Mouse (Mus musculus) G1E (cell line): ENCODE data around the gene Ginm1. TPM values are rescaled to one million over a fixed set of nuclear protein-coding genes. Genes with fewer than 3 reads are reported as not detected.
"Not testable (repeated sequence)": the region's sequence is repeated elsewhere in the genome, so short reads cannot be mapped to it uniquely, and the experiment has no call there.

Source experiments
- ATAC-seq: 2 replicates; pipeline ENCODE4 v1.8.0; 2016; ENCODE audit warnings: mild to moderate bottlenecking; ENCODE audit not compliant: insufficient number of reproducible peaks, poor library complexity, low FRiP score, severe bottlenecking; ENCODE audit errors: extremely low read depth
- DNase-seq: peaks from one replicate; pipeline ENCODE4 v3.0.0; 2012; ENCODE audit warnings: low spot score
- H3K27me3 ChIP-seq: 2 replicates; pipeline ENCODE4 v1.6.1; 2012; ENCODE audit warnings: mild to moderate bottlenecking, low read length, inconsistent platforms; ENCODE audit not compliant: insufficient read depth
- H3K36me3 ChIP-seq: replicated peaks from 2 replicates; pipeline ENCODE3; 2012; ENCODE audit warnings: mild to moderate bottlenecking, inconsistent platforms
- H3K4me1 ChIP-seq: 2 replicates; pipeline ENCODE4 v1.6.1; 2012; ENCODE audit warnings: low read depth, low read length, inconsistent platforms, mixed read lengths; ENCODE audit not compliant: insufficient read depth
- H3K4me3 ChIP-seq: 2 replicates; pipeline ENCODE4 v1.5.1; 2012; ENCODE audit warnings: low read depth, mild to moderate bottlenecking, inconsistent platforms, low read length, moderate library complexity, mixed read lengths
- H3K9me3 ChIP-seq: replicated peaks from 2 replicates; pipeline ENCODE4 v1.6.1; 2012; ENCODE audit warnings: inconsistent platforms
- CTCF ChIP-seq: IDR thresholded peaks from 2 replicates; pipeline ENCODE4 v1.5.1; 2012; ENCODE audit warnings: low read depth, low read length, inconsistent platforms, mixed read lengths
- GATA1 ChIP-seq: IDR thresholded peaks from 2 replicates; pipeline ENCODE4 v1.6.1; 2012; ENCODE audit warnings: borderline replicate concordance, low read length, inconsistent platforms, mixed read lengths
- GATA2 ChIP-seq: IDR thresholded peaks from 2 replicates; pipeline ENCODE4 v1.6.1; 2012; ENCODE audit warnings: low read depth, low read length, inconsistent platforms, borderline replicate concordance
- POLR2AphosphoS5 ChIP-seq: IDR thresholded peaks from 2 replicates; pipeline ENCODE4 v1.6.1; 2012; ENCODE audit warnings: low read depth, low read length, inconsistent platforms; ENCODE audit not compliant: insufficient replicate concordance
- TAL1 ChIP-seq: conservative IDR thresholded peaks from 2 replicates; pipeline ENCODE4 v1.6.1; 2012; ENCODE audit warnings: low read depth, low read length, inconsistent platforms, mixed read lengths
- polyA plus RNA-seq: library from polyadenylated mRNA; stranded (reverse); fragments of >175 nt; gene quantifications from 2 replicates; pipeline ENCODE4 v1.2.3, GENCODE M21; 2012
- total RNA-seq, 2 experiments: library from RNA; stranded (forward) in 1 of 2; stranded (reverse) in 1 of 2; fragments of 200-1000 nt in 1 of 2; fragments of >200 nt in 1 of 2; fragmentation: Nextera tagmentation in 1 of 2; gene quantifications; 2 replicates each; pipeline ENCODE4 v1.2.3; 2014 to 2017

Gene Ginm1
- total and polyA plus RNA-seq, 3 experiments = 6.6 to 30.5 (median 26.6) TPM

- peaks cover 92% of the 10 kb centered on the region for H3K36me3 ChIP-seq
Measured at GRCm38 (mm10) chr10:7772346-7772745, 20.3 kb downstream of the Ginm1 start.

DNA sequence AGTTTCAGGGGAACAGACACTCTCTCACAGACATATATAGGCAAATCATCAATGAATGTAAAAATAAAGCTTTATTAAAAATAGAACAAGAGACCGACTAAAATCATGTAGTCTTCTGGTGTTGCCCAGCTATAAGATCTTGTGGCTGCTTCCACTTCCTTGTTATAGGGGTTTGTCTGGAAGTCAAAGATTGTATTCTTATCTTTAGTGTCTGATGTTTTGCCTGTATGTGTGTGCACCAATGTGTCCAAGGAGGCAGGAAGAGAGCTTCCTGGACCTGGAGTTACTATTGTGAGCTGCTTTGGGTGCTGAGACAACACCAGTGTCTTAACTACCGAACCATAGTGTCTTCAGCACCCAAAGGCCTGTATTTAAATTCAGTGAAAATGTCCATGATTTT, 35.1 kb downstream of the Ginm1 start:
- peaks cover 85% of the 10 kb centered on the region for H3K36me3 ChIP-seq
- peak; percentile 15 for DNase-seq
- peaks cover 13% of the 10 kb centered on the region for H3K4me1 ChIP-seq
- no peaks in the 10 kb centered on the region for H3K27me3 ChIP-seq
- no peak overlapping the region for H3K4me3 ChIP-seq
- TF ChIP-seq GATA1 (no peak), CTCF (no peak), TAL1 (peak; percentile 37; the same call in 1 of the 2 replicates), GATA2 (no peak), POLR2AphosphoS5 (no peak)
- H3K9me3 ChIP-seq = no peaks in the 10 kb centered on the region
- ATAC-seq = peak; percentile 63

More at GRCm38 (mm10) chr10:7772346-7772745, 20.3 kb downstream of the Ginm1 start:
- no peak for TF ChIP-seq GATA2
- H3K4me1 ChIP-seq = no peaks in the 10 kb centered on the region
- H3K4me3 ChIP-seq = no peak overlapping the region
- H3K27me3 ChIP-seq = no peaks in the 10 kb centered on the region
- ATAC-seq (no peak), DNase-seq (no peak)
- no peaks in the 10 kb centered on the region for H3K9me3 ChIP-seq

DNA sequence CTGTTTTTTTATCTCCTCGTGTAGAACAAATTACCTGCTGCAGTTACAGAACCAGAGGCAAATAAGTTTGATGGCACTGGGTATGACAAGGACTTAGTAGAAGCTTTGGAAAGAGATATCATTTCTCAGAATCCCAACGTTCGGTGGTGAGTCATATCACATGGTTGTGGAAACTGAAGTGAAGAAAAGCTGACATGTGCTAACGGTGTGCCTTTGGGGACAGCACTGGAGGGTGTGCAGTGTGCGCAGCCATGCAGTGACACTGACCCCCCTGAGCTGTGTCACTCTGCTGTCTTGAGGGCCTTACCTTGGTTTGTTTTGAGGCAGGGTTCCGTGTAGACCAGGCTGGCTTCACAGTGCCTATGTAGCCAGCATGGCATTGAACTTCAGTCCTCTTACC, 43.9 kb downstream of the Ginm1 start:
- Histone ChIP-seq H3K27me3 (no peaks in the 10 kb centered on the region), H3K9me3 (no peaks in the 10 kb centered on the region), H3K36me3 (peaks cover 76% of the 10 kb centered on the region), H3K4me1 (peaks cover 23% of the 10 kb centered on the region), H3K4me3 (peak overlapping the region; percentile 25; the same call in 1 of the 2 replicates)
- ATAC-seq (peak; percentile 84), DNase-seq (no peak)
- TF ChIP-seq GATA1 (no peak), CTCF (no peak), POLR2AphosphoS5 (no peak), GATA2 (no peak), TAL1 (no peak)

DNA sequence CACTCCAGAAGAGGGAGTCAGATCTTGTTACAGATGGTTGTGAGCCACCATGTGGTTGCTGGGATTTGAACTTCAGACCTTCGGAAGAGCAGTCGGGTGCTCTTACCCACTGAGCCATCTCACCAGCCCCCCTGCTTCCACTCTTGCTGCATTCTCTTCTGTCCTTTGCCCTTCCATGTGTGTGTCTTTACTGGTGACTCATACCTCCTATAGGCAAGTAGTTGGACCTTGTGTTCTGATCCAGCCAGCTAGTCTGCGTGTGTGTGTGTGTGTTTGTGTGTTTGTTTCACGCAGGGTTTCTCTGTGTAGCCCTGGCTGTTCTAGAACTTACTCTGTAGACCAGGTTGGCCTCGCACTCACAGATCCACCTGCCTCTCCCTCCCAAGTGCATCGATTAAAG, 47.1 kb downstream of the Ginm1 start:
- H3K36me3 ChIP-seq = peaks cover 77% of the 10 kb centered on the region
- peaks cover 23% of the 10 kb centered on the region for H3K4me1 ChIP-seq
- H3K27me3 ChIP-seq, H3K4me3 ChIP-seq, H3K9me3 ChIP-seq, ATAC-seq, DNase-seq: not testable (repeated sequence)

DNA sequence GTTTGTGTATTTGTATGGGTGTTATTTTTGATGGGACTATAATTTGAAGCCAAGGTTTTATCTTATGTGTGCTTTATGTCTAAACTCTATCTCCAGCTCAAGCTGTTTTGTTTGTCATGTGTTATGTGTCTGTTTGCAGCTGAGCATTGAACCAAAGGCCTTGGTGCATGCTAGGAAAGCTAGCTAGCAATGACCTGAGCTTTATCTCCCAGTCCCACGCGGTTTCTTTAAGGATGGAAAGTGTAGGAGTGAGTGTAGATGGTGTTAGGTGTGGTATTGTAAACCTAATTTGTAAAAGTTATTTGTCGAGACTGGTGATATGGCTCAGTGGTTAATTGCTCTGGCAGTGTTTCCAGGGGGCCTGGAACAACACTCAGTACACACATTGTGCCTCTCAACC, 54.7 kb downstream of the Ginm1 start:
- Histone ChIP-seq H3K27me3 (no peaks in the 10 kb centered on the region), H3K9me3 (no peaks in the 10 kb centered on the region), H3K4me3 (no peak overlapping the region), H3K4me1 (peaks cover 12% of the 10 kb centered on the region; the same call in 1 of the 2 replicates), H3K36me3 (peaks cover 44% of the 10 kb centered on the region)
- ATAC-seq = peak; percentile 54
- TF ChIP-seq TAL1 (no peak), CTCF (no peak)
- no peak for DNase-seq

- Histone ChIP-seq H3K9me3 (no peaks in the 10 kb centered on the region), H3K27me3 (no peaks in the 10 kb centered on the region), H3K4me3 (no peak overlapping the region), H3K36me3 (peaks cover 39% of the 10 kb centered on the region), H3K4me1 (peaks cover 12% of the 10 kb centered on the region; the same call in 1 of the 2 replicates)
- DNase-seq (no peak), ATAC-seq (no peak)
- TF ChIP-seq POLR2AphosphoS5 (no peak), GATA2 (no peak), TAL1 (no peak), GATA1 (no peak)
Measured at GRCm38 (mm10) chr10:7737122-7737521, 55.5 kb downstream of the Ginm1 start.

GRCm38 (mm10) chr10:7731582-7731981, 61.0 kb downstream of the Ginm1 start:
- no peak for ATAC-seq
- H3K36me3 ChIP-seq = peaks cover 32% of the 10 kb centered on the region
- DNase-seq = no peak
- H3K4me1 ChIP-seq = peaks cover 21% of the 10 kb centered on the region
- no peak overlapping the region for H3K4me3 ChIP-seq
- H3K9me3 ChIP-seq = no peaks in the 10 kb centered on the region
- no peaks in the 10 kb centered on the region for H3K27me3 ChIP-seq
- no peak for TF ChIP-seq GATA1
- no peak for TF ChIP-seq GATA2
- TF ChIP-seq TAL1 = no peak
- no peak for TF ChIP-seq POLR2AphosphoS5
- no peak for TF ChIP-seq CTCF
